Mouse (Mus musculus) urinary bladder, postnatal 36 days (tissue): ENCODE data around the gene Thbs2.

Source experiments
- DNase-seq, 2 experiments: peaks; one replicate each; pipeline ENCODE4 v3.0.0; 2022; ENCODE audit warnings: low spot score in 2 of 2, mixed read lengths in 1 of 2

The Thbs2 gene

DNA sequence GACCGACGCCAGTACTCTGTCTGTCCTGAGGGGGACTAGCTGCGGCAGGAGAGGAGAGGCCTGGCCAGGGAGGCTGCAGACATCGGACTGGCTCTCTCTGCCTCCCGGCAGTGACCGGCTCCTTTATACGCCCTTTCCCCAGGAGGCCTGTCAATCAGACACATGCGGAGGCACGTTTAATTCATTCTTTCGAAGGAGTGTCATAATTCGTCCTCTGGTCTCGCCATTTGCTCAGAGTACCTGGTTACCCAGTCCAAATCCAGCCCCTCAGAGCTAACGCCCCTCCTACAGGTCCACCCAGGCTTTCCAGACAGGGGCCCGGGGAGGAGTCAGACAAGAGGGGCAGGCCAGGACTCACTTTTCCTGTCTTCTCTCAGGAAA, at the start of gene Thbs2:
TSS of gene Thbs2 (minus strand) at position 242 of the 381 bp plus-strand sequence.
- peak; percentile 39 to 64 for DNase-seq

DNA sequence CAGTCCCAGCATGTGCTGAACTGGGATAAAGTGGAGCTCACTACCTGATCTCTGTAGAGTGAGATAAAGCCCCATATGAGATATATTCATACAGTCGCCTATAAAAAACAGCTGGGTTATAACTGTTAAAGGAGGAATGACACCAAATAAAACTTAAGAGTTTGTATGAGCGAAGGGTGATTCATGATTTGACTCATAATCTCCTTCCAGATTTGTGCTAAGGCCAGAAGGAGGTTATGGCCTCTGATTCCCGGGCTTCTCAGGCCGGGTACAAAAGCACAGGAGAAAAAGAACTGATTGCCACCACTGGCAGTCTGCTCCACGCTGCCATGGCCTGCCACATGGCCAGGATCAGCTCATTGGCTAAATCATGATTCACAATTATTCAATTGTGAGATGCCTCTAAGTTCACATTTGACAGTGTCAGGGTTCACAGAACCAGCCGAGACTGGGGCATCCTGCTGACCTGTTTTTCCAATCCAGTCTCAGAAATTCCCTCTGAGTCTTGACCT, 41.5 kb upstream of the Thbs2 start:
- no peak for DNase-seq

DNA sequence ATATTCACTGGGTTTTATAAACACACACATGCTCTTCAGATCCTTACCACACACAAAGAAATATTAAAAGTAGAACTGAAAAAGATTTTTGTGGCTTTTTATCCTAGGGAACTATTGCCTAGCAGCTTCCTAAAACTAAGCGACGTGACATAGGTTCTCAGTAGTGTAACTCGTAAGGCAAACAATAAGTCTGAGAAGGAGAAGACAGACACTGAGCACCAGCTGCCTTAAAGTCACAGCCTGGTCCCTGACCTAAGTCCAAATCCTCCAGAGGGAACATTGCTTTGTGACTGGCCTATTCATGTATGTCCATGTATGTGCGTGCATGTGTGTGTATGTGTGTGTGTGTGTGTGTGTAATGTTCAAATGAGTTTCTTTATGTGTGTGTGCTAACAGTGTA, 40.3 kb upstream of the Thbs2 start:
- no peak for DNase-seq

DNA sequence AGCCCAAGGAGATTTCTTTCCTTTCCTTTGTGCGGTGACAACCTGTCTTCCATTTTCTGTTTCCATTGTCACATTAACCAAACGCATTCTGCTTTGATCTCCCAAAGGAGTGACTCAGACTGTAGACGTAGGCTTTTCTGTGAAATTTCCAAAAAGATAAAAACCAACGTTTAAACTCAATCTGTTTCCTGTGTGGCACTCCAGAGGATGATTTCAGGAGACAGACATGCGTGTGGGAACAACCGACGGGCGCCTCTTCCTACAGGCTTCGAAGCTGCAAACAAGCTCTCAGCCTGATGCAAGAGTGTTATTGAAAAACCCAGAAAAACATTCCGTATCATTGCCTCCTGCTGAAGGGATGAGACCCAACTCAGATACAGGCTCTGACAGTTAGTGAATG, 39.9 kb upstream of the Thbs2 start:
- DNase-seq, result no peak

DNA sequence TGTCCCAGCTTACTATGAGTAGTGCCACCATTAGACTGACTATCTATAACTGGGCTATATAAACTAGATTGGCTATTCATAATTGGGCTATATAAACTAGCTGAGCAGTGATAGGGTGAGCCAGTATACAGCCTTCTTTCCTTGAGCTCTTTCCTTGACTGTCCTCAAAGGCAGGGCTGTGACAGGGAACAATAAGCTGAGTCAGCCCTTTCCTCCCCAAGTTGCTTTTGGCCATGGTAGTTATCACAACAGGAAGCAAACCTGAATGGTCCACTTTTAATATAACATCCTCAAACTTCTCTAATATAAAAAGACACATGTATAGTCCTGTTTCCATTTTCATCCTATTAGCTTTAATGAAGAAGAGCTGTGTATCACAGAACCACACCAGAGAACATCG, 39.0 kb upstream of the Thbs2 start:
- DNase-seq, result no peak

DNA sequence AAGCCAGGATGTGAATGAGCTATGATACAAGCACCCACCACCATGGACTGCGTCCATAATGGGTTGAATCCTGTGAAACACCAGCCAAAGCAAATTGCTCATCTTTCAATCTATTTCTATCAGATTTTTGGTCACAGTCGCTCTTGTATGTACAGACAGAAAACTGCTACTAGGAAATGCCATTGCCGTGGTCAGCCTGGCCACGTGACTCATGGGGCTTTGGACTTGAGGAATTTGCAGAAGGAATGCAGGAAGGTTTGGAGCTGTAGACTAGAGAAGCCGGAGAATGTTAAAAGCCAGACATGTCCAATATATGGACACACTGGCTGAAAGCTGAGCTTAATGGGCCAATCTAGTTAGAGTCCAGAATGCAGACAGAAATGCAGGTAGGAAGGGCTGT, 36.6 kb upstream of the Thbs2 start:
- DNase-seq, result no peak

DNA sequence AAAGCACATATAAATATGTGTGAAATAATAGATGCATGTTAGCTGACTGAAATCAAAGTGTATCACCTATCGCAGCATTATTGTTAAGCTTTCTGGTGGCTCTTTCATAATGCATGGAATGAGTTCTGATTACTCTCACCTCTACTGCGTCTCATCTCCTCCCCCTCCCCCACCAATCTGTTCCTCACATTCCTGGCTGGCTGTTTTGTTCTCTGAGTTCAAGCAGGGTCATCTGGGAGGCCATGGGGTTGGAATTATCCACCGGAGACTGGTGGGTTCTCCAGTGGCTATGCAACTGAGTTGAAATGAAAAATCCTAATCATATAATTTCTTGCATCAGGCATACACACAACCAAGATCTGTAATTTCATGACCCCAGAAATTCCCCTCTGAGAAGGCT, 33.4 kb upstream of the Thbs2 start:
- DNase-seq, result no peak

DNA sequence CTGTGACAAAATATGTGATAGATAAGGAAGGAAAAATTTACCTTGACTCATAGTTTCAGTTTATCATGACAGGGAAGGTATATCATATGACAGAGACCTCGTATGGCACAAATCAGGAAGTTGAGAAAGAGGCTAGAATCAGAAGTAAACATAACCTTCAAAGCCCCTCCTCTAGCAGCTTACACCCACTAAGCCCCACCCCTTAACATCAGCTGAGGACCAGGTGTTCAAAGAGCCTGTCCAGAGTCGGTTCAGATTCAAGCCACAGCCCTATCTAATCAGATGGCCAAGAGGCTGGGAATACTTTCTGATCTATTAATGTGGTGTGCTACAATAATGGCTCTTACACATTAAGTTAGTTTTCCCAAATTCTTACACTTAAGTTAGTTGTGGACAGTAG, 30.8 kb upstream of the Thbs2 start:
- no peak for DNase-seq

DNA sequence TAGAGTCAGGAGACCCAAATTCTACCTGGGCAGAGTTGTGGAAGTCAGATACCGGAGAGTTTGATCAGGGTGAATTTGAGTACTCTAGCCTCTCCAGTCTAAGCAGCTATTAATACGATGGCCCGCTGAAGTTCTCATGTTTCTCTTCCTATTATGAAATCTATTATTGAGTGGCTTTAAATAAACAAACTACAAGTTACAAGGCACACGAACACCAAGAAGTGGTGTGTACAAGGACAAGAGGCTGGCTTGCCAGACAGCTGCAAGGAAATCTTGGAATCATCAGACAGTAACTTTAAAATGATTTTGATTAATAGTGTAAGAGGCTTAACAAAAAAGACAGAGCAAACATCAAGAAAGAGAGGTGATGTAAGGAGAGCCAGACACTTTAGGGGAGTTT, 27.3 kb upstream of the Thbs2 start:
- DNase-seq, result no peak

DNA sequence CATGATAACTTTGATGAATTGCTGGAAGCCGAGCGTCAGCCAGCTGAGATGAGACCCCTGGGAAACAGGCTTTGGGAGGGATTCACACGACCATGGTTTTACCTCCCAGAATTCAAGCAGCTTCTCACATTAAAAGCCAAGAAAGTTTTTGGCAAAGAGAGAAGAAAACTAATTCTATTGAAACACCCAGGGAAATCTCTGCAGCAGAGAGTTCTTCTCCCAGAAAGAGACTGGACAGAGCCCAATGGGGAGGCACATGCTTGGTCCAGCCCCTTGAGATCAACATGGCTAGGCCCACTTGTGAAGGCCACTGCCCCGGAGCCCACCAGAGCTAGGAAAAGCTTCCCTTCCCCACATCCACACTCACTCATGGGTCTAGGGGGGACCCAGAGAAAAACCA, 26.9 kb upstream of the Thbs2 start:
- DNase-seq, result no peak

DNA sequence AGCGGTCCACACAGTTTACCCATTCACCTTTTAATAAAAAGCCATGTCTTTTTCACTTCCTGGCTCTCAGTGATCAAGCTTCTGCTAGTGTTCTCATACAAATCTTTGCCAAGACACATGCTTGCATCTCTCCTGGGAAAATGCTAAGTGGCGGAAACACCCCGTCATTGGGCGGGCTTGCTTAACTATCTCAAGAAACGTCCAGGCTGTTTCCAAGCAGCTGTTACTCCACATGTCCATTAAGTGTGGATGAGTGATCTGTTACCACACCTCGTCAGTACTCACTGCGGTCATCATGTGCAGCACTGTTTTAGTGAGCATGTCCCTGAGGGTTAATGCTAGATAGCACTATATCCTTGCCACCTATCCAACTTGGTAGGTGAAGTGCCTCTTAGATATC, 26.2 kb upstream of the Thbs2 start:
- DNase-seq, result peak in 1 of 2 experiments; percentile 63

DNA sequence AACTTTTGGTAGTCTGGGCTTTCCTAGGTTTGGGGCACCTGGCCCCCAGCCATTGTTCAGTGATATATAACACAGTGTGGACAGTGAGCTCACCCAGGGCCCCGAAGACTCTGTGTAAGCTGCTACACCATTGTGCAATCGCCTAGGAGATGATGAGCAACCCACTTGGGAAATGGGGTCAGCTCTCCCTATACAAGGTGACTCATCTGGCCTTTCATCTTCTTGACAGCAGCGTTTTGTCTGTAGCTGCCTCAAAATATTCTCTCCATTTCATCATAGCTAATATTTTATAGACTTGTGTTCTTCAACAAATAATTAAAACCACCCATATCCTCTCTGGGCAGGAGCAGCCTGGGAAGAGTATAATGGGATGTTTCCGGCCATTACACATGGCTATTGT, 24.8 kb upstream of the Thbs2 start:
- DNase-seq, result no peak

DNA sequence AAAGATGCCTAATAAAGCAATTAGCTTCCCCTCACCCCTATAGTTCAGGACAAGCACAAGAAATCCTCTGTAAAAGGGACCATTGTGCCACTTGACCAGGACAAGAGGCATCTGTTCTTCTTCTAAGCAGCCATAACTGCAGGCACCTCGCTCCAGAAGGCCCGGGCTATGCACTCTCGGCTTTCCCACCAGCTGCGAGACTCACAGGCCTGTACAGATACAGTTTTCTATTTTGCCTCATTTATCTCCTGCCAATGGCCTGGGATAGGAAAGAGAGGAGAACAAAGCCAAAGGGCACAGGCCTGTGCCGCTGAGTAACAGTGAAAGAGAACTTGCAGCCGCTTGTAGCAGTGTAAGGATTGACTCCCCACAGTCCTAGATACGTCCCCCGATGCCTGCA, 20.7 kb upstream of the Thbs2 start:
- DNase-seq, result no peak

DNA sequence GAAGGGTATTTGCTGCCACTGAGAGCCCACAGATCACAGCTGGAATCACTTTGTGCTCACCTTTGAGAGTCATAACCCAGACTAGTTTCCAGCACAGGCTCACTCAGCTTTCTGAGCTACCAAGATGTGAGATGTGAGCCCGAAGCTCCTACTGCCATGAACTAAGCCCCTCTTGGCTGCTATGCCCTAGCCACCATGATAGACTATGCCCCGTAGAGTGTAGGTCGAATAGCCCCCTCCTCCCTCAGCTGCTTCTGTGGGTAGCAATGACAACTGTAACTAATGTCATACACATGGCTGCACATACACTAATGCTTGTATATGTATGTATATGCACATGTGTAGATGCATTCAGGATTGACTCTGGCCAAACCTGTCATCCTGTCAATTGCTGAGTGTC, 20.3 kb upstream of the Thbs2 start:
- DNase-seq, result no peak

DNA sequence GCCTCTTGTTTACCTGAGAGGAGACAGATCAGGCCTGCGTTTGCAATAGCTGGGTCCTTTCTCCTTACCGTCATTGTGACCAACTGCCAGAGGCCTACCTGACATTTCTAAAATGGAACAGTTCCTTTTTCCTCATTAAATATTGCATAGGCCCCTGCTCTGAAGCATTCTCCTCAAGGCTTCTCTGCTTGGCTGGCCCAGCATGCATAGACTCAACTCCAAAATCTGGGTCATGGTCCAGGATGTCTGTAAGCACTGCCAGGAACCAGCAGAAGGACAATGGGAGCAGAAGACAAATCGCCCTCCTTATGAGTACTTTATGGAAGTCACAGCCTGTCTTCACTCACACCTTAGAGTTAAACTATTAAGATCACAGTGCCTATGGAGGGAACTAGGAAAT, 17.7 kb upstream of the Thbs2 start:
- DNase-seq, result no peak

DNA sequence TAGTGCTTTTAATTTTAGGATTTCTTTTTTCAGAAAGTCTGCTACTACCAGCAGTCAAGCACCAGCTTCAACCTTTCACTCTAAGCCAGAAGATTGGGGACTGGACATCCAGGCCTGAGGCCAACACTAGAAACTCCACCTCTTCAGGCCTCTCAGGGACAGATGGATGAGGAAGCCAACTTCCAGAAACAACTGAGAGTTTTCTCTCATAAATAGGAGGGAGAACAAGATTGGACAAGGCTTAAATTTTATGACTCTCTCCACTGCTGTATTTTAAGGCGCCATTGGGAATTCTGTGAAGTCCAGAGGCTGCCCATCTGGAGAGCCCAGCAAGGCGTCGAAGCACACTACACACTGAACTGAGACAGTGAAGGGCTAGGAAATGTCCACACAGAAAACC, 17.0 kb upstream of the Thbs2 start:
- DNase-seq, result no peak

DNA sequence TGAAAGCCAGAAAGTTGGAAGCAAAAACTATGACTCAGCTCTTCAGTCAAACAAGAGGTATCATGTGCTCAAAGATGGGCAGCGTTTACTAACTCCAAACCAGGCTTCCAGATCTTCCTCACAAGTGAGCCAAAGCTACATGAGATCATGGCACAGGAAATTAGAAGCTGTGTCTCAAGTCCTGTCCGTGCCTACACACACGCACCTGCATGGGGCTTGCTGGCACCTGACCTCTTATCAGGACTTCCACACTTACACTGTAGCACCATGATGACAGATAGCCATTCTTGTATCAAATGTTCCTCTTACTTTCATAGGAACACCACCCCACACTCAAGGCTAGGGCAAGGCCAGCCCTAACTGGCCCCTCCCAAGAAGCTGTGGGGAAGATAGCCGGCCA, 12.0 kb upstream of the Thbs2 start:
- no peak for DNase-seq

DNA sequence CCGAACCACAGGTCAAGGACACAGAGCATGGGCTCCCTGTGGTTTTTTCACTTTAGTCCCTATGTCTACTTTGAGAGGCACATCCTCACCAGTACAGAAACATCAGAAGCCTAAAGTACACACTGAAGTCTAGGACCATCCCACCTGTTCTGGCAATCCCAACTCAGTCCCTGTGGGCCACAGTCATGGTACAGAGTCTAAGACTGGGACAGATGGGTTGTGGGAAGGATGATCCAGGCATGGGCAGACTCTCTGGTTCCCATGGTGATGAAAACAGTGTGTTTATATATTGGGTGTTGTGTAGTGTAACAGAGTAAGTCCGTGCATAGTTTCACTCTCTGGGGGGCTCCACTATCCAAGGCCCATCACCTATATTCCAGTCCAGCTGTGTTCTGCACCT, 11.4 kb upstream of the Thbs2 start:
- DNase-seq, result no peak

DNA sequence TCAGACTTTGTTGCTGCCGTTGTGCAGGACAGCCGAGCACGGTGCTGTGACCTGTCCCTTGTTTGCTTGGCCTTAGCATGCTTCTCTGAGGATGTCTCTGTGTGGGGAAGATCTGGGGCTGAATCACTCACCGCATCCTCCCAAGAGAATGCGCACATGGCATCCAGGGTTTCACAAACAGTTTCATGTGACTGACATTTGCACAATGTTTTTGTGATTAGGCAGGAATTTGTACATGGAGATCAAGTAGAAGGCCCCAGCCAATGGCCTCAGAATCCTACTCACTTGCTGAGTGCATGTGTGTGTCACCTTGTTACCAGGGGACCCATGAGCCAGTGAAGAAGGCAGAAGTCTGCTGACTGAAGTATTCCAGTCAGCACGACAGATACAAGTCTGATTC, 9.7 kb upstream of the Thbs2 start:
- no peak for DNase-seq

DNA sequence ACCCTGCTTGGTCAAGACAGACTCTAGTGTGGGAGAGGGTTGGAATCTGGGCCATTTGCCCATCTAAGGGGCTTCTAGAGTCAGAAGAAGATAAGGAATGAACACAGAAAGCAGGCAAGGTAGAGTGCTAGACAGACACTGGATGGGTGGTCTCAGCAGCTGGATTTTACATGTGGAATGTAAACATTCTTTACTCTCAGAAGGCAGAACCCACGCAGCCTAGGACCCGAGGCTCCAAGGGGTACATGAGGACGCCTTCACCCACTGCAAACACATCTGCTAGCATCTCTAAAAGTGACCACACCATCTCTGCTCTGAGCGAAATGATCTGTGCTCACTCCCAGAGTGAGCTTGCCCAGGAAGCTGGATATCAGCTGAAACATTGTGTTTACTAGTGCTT, 9.2 kb upstream of the Thbs2 start:
- no peak for DNase-seq

DNA sequence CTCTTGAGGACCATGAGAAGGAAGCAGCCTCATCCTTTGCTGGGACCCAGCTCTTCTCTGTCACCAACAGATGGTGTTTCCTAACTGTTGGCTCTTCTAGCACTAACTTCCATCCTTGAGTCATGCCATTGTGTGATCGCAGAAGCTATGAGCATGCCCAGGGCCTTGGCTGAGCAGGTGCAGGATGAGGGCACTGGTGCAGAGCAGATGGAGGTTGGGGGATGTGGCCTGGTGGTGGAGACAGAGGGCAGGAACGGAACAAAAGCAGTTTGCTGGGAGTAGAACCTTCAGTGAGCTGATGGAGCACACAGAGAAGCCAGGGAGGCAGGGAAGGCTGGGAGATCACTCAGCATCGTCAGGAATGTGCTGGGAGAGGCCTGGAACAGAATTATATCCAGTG, 8.7 kb upstream of the Thbs2 start:
- no peak for DNase-seq

DNA sequence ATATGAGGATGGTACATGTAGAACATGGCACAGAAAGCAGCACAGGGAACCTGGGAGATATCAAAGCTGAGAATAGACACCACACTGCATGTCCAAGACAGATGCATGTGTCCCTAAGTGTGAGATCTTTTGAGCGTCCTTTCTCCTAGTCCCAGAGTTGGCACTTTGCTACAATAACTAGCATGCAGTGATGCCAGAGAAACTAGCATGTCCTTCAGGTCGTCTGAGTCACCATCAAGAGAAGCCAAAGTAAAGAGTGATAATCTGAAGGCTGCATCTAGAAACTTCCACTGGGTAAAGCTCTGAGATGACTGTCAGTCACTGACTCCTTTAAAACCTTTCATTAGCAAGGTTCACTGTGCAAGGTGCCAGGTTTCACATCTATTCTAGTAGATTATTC, 7.9 kb upstream of the Thbs2 start:
- no peak for DNase-seq

DNA sequence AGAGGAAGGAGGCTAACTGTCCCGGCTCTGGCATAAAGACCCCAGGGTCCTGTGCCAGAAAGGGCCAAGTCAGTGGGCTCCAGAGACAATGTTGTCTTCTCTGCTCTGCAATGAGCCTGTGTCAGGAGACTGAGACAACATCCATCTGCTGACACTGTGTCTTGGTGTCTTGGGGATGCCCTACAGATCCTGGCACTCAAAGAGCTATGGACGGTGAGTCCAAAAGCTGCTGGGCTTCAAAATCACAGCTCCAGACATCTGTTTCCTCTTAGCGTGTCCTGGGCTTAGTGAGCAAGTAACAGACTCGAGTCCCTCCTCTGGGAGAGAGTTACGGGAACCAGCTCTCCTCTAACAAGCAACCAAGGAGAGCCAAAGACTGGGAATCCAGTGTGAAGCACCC, 6.2 kb upstream of the Thbs2 start:
- DNase-seq, result no peak

DNA sequence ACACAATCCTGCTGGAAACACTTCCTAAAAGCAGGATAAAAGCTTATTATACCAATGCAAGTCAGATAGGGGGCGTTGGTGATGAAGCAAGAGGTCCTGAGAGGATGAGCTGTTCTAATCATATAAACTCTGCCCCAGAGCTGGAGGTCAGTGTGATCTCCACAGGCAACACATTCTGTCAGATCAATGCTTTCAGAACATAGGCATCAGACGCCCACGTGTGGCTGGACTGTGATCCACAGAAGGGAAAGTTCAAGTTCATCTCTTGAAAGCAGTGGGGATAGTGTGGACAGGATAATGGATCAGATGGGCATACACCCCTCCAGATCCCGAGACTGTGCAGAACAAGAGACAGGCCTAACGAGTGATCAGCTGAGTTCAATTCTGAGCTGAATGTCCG, 4.2 kb upstream of the Thbs2 start:
- no peak for DNase-seq

DNA sequence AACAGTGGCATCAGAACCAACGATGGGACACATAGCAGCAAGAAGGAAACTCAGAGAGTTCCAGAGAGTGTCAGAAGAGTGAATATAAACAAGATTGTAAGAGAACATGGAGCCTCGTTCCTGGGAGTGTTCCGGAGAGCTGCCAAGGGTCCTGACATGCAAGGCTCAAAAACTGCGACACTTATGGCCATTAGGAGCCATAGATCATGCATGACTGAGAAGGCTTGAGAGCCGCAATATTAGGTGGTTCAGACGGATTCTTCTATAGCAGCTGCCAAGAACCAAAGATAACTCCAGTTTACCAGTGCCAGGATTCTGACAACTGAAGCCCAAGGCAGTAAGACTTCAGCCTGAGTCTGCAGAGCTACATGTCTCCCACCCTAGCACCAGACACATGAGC, 3.1 kb upstream of the Thbs2 start:
- DNase-seq, result no peak
